Mouse (Mus musculus) embryonic fibroblast, embryonic 13.5 days (primary cell): ENCODE measurements around the gene Gm3159. TPM values are rescaled to one million over a fixed set of nuclear protein-coding genes. Genes with fewer than 3 reads are reported as not detected.

ENCODE experiments used
- polyA plus RNA-seq: library from polyadenylated mRNA; stranded (reverse); fragments of >200 nt; gene quantifications from 2 replicates; pipeline ENCODE4 v1.2.4, GENCODE M21; 2011; ENCODE audit warnings: low read depth; ENCODE audit not compliant: missing spikeins, insufficient read length

Gene Gm3159
- polyA plus RNA-seq, 1 experiment: not detected

Other genes with a start within 250 kb of the Gm3159 start
- gene Gm3127, start 232.5 kb upstream of the Gm3159 start, polyA plus RNA-seq: not detected in 2 replicates
- not detected in 2 replicates for gene Gm2974, start 214.9 kb upstream of the Gm3159 start, polyA plus RNA-seq
- not detected in 2 replicates for gene Gm3138, start 147.9 kb upstream of the Gm3159 start, polyA plus RNA-seq
- not detected in 2 replicates for gene Gm3149, start 80.2 kb upstream of the Gm3159 start, polyA plus RNA-seq
- 0.27 and 0.32 TPM in 2 replicates for gene 2610042L04Rik, start 62.8 kb upstream of the Gm3159 start, polyA plus RNA-seq
- gene Gm3164, start 17.9 kb downstream of the Gm3159 start, polyA plus RNA-seq: not detected in 2 replicates
- not detected in 2 replicates for gene Gm3173, start 33.5 kb downstream of the Gm3159 start, polyA plus RNA-seq
- not detected in 2 replicates for gene Gm3182, start 84.2 kb downstream of the Gm3159 start, polyA plus RNA-seq
- not detected in 2 replicates for gene Gm3047, start 157.9 kb downstream of the Gm3159 start, polyA plus RNA-seq
- gene Gm8159, start 234.8 kb downstream of the Gm3159 start, polyA plus RNA-seq: not detected in 2 replicates